Mouse (Mus musculus) small intestine, adult 2 months (tissue): ENCODE data around the gene Gm3839.

ENCODE experiments used
- CTCF ChIP-seq: fragments of 200-500 bp; IDR thresholded peaks from 2 replicates; pipeline ENCODE4 v1.5.1; 2012; ENCODE audit warnings: low read depth, mild to moderate bottlenecking, control low read depth, inconsistent platforms, low read length, moderate library complexity, mixed read lengths; ENCODE audit not compliant: insufficient replicate concordance, insufficient read length; ENCODE audit errors: extremely low read depth
- POLR2A ChIP-seq: fragments of 200-500 bp; IDR thresholded peaks from 2 replicates; pipeline ENCODE4 v1.6.1; 2012; ENCODE audit warnings: low read depth, mild to moderate bottlenecking, control low read depth, inconsistent platforms, low read length, moderate library complexity

DNA sequence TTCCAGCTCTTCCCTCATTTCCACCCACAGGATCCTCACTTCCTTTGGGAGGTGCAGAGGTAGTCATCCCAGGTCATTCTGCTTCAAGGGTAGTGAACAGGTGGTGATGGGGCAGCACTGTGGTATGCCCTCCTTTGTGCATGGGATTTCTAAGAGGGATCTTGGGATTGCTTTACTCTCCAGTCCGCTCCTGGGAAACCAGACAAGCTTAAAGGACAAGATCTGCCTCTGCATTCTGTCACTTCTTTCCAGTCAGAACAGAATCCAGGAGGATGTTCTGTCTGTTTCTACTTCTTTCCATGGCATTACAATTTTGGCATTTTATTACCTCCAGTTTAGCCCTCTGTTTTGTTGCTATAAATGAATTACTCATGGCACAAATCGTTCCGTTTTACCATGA is 21.3 kb upstream of the Gm3839 start:
- no peak for TF ChIP-seq CTCF
- no peak for TF ChIP-seq POLR2A
